Mouse (Mus musculus) left cerebral cortex, adult 11 months (tissue): ENCODE results near the gene Npm1.

Experiments
- DNase-seq: peaks from one replicate; pipeline ENCODE4 v3.0.0; 2022; ENCODE audit warnings: low spot score

The Npm1 gene

DNA sequence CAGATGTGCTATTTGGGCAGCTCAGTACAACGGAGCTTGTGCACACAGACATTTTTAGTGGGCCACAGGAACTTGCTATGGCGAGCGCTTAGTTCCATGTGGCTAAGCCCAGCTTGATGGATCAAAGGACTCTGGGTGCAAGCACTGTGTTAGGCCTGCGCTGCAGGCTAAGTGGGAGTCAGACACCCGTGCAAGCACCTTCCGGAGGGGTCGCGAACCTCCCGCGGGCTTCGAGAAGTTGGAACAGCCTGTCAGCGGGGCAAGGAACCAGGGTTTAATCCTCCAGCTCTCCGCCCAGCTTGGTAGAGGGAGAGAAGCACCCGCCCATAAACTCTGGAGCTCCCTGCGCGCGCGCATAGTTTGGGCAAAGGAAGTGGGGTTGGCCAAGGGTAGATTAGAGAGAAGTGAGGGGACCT lies 17.7 kb upstream of the Npm1 start:
- no peak for DNase-seq

DNA sequence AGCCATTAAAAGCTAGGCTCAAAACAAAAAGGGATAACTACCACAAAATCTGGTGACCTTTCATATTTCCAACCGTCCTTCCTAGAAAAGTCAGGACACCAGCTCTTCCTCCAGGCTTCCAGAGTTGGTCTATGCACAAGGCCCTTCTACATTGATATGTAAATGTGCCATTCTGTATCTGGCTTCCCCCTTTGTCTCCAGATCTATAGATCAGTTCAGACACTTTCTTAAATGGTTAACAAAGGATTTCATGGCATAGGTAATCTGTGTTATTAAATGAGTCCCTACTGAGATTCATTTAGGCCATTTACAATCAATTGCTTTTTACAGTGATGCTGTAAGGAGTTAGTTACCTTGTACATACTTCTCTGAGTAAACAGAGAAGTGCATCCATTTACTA lies 16.8 kb upstream of the Npm1 start:
- DNase-seq: no peak

DNA sequence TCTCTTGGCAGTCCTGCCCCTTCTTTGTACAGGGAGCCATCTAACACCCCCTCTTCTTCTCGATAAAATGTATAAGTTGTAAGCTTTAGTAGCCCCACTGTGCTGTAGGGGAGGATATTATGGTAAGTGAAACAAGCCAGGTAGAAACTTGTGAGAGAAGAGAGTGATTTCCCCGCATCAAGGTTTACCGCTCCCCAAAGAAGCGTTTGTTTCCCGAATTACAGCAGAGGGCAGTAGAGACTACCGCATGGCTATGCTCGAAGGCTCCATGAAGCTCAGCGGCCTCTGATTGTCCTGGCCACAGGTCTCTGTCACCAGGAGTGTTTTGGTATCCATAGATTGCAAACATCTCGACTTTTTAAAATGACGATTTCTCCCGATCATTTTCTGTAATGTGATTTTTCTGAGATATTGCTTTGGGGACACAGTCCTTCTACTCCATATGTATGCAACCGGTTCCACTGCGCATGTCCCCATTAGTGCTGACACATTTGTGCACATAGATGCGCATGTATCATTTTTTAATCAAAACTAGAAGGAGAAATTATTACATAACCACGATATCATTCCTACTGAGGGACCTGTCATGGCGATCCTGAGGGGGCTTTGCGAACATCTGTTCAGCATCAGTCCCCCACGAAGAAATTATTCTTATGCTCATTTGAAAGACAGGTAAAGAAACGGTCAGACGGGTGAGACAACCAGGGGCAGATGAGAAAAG lies 13.7 kb upstream of the Npm1 start:
- DNase-seq: peak; percentile 13

DNA sequence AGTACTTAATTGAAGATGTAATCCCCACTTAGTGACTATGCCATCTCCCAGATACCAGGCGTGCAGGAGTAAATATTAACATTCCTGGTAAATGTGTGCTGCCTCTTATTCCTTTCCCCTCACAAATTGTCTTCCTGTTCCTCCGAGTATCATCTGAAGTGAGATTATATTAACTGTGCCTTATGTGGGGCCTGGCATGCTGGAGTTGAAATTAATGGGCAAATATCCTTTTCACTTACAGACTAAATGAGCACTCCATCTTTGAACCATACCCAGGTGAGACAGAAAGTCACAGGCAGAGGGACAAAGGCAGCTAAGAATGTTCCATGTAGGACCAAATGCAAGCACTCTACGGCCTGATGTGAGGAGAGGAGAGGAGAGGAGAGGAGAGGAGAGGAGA lies 12.8 kb upstream of the Npm1 start:
- no peak for DNase-seq

DNA sequence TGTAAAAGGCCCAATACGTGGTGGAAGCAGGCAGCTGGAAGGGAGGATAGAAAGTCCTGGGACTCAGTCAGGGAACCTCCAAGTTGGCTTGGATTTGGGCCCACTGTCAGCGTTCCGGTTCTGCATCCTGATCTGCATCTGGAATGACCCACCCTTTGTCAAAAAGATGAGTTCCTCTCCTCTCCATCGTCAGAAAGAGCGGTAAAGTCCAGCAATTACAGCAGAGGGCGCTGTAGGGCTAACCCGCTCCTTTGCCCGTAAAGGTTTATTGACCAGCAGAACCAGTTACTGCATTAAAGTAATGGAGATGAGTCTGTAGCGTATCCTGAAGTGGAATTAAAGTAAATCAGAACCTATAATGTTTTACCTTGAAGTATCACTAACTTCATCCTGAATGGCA lies 7.5 kb upstream of the Npm1 start:
- DNase-seq: no peak

DNA sequence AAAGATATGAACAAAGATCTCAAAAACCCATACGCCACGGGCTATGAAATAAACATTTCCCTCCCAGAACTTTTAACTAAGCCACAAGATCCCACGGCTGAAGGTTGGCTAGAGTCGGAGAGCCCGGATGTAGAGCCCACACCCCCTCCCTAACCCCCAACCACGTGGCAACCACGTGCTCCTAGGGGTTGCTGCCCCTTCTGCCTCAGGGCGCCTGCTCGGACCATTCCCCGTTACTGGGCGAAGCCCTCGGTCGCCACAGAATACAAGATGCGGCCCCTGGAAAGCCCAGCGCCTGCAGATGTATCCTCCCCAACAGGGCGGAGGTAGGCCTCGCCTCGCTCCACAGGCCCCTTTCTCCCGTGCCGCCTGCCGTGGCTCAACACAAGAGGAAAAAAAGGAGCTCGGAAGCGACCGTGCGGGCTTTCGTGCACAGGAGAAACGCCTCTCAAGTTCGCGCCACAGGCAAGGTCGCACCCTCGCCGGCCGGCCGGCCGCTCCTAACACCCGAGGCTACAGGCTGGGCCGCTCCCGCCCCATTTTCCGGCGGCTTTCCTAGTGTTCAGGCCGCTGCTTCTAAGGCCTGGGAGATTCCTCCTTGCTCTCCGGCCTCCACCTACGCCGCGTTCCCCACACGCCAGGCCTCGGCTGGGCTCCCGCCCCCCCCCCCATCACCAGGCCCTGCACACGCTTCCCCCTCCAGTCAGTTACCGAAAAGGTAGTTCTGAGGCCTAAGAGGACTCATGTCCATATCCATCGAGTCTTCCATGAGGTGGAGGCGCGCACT lies 602 bp downstream of the Npm1 start:
- no peak for DNase-seq

DNA sequence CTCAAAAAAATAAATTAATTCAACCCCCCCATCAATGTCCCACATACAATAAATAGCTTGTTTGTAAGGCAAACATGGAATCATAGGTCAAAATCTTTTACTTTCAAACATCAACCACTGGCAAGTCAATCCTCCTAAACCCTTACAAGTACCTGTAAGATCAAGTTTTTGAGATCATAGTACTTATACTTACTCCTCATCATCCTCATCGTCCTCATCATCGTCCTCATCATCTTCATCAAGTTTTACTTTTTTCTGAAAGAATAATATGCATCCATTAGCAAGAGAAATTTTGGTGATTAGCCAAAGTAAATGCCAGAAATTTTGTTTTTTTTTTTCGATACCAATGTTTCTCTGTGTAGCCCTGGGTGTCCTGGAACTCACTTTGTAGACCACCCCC lies 3.3 kb downstream of the Npm1 start:
- no peak for DNase-seq

DNA sequence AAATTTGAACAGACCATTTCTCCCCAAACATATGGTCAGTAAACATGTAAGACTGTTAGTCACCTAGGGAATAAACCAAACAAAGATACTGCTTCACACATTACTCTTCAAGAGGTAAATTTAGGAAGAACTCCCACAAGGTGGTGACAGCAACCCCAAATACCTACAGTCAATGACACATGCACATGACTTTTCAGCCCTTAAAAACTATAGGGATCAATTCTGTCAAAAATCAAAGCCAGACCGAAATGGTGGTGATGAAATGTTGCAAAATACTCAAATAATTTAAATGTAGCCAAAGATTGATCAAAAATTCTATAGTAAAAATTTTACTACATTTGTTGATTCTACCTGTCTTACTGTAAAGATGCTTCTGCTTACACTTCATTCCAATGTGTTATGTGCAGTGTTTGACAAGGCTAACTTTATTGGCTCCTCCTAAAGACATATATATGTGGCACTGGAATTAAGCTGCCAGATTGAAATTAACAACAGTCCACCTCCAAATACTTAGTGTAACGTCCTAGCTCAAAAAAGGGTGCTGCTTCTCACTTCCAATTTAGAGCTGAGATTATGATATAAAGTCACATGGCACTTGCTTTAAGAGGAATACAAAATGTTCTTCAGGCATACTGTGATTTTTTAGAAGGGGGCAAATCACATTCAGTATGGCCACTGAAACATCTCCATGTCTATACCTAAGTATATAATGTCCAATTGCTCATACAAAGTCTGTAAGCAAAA lies 5.4 kb downstream of the Npm1 start:
- no peak for DNase-seq

DNA sequence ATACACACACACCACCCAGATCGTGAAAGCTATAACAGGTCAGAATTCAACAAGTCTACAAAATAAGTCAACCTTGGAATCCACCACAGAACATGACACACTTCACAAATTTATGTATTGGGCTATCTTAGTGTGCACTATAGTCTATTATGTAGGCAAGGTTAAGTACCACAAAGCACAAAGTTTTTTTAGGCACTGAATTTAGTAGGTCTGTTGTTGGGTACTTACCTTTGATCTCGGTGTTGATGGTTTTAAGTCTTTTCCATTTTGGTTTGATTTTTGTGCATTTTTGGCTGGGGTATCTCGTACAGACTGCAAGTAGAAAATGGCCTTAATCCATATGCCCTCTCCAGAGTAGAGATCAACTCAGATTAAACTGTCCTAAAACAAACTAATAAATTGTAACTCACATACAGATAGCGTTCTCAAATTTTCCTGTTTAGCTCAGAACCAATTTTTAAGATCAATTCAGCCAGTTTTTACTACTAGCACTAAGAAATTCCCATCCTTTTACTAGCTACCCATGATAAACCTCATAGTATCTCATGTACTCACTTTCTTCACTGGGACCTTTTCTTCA lies 6.5 kb downstream of the Npm1 start:
- no peak for DNase-seq

DNA sequence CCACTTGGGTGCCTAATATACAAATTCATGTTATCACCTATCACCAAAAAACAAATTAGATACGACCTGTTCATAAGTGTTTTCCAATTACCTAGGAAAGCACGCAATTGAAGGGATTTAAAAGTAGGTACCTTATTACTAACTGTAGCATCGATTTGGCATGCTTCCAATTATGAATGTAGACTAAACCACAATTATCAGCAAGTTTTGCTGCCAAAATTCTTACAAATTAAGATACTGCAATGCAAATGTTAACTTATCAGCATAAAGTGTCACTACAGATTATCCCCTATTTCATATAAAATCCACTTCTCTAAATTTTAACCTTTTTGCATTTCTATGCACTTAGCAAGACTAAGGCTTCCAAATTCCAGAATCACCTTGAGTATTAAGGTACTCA lies 8.5 kb downstream of the Npm1 start:
- DNase-seq: no peak

DNA sequence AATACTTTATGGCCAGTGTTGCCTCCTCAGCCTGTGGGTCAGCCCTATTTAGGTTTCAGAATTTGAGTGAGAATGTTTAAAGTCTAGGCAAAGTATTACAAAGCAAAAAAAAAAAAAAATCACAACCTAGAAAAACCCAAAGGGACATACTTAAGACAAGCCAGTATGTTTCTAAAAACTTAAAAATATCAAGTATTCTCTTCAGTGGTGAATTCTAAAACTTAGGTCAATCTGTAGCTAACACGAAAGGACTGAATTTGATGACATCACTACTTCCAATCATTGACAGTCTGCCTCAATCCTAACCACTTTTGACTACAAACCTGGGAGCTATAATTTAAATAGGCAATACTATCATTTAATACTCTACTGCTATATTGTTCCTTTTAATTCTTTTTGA lies 10.0 kb downstream of the Npm1 start:
- DNase-seq: no peak

DNA sequence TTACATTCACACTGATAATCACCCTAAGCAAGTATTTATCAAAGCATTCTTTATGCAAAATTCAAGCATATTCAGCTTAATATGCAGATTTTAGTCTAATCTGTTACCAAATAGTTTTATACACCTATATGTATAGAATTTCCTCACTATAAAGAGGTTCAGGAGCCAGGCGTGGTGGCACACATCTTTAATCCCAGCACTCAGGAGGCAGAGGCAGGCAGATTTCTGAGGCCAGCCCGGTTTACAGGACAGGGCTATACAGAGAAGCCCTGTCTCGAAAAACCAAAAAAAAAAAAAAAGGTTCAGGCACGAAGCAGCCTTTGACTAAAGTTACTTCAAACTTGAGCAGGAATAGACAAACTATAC lies 11.2 kb downstream of the Npm1 start:
- no peak for DNase-seq

DNA sequence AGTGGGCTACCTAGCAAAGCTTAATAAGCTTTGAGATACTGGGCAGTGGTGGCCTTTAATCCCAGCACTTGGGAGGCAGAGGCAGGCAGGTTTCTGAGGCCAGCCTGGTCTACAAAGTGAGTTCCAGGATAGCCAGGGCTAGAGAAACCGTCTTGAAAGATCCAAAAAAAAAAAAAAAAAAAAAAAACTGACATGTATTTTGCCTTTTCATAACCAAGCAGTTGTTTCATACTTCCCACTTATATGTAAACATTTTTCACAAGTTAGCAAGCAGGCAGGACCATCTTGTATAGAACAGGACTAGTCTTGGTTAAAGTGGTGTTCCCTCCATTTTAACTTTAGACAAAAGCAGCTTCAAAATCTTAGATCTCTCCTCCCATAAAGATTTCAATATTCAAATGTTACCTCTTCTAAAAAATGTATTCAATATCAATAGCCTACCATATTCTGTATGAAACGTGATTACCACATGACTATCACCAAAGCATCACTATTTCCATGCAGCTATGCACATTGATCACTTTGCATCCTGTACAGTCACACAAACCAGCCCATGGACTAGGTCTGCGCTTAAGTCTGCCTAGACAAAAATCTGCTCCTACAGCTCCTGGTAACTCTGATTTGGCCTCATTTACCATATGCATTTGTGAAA lies 11.8 kb downstream of the Npm1 start:
- DNase-seq: no peak

DNA sequence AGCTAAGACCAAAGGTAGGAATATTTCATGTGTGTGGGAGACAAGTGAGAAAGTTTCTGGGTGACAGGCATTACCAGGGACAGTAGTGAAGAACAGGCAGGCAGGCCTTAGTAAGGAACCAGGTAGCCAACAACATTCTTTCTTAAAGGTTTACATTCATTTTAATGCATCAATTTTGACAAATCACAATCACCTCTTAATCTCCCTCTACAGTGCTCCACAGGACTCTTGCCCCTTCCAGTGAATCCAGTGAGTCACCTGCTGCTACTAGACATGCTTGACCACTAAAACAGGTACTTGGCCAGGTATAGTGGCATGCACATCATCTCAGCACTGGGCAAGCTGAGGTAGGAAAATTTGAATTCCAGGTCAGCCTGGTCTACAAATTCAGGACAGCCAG lies 12.6 kb downstream of the Npm1 start:
- DNase-seq: no peak

DNA sequence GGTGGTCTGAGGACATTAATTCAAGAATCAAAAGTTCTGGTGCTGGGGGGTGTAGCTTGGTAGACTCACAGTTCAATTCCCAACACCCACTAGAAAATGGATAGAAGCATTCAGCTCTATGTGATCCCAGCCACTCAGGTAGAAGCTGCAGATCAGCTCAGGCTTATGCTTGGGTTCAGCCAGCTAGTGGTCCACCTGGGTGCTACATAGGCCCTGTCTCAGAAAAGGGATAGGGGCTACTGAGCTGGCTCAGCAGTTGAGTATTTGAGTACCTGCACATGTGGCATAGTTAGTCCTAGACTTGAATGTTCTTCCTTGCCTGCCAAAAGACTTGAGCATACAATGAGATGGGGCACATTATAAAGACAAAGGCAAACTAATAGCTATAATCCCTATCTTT lies 13.6 kb downstream of the Npm1 start:
- DNase-seq: no peak

DNA sequence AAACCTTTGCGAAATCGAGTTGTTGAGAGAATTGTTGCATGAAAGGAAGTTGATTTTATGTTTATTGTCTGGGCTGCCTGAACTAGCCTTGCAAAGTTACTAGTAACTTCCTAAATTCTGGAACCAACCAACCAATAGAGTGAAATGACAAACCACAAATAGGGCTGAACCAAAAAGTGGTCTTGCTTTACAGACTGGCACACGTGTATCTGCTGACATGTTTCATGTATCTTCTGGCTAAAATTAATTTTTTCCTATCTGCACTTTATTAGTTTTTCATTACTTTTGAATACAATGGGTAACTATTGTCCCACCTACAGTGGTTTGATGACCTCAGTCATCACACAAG lies 13.9 kb downstream of the Npm1 start:
- no peak for DNase-seq

DNA sequence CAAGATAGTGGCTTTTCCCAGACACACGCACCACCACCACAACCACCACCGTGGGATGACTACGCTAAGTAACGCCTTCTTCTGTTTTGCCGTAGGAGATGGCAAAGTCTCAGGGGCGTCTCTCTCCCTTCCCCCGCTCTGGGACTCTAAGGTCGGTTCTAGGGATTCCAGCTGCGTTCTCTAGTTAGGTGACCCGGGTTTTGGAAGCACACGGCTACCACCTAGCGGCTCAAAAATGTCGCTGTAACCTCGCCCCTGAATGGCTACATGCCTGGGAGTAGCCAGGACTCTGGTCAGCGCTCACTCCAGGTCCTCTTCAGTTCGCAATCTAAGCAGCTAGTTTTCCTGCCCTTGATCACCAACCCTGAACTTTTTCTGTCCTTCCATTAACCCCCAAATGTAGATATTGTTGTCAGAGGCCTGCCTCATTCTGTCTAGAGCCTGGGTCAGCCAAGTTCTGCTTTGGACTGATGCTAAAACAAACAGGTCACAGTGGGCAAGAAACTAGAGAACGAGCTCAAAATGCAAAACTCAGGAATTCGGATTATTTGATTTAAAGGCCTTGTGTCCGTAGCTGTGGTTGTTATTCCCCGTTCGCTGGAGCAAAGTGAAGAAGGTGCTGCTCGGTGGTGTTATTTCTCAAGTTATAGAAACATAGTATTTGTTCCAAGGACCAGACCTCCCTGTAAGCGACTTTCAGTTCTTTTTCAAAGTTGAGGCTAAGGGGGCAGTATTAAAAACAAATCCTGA lies 14.5 kb downstream of the Npm1 start:
- peak; percentile 68 for DNase-seq

DNA sequence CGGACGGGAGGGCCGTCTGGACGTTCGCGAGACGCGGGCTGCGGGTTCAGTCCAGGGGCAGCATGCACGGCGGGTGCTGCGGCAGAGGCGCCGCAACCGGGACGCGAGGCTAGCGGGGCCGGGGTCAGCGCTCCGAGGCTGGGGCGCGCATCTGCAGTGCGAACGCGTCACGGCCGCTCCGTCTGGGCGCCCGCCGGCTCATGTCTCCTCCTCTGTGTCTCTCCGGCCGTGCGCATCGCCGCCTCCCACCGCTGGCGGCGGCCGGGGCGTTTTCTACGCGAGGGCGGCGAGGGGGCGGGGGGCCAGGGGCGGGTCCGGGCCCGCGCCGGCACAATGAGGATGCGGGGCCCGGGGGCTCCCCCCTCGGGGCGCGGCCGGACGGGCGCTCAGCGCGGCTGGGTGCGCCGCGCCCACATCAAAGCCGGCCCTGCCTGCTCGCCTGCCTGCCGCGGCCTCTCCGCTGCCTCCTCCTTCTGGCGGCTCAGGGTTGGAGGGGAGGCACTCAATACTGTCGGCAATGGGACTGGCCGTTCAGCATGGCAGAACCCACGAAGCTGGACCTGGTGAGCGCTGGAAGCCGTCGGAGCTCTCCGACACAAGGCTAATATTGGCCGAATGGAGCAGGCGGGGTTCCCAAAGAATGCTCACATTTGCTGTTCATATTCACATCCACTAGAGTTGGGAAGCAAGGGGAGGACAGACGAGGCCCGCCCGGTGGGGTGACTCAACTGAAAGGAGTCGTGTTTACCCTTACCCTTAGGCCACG lies 15.3 kb downstream of the Npm1 start:
- no peak for DNase-seq

DNA sequence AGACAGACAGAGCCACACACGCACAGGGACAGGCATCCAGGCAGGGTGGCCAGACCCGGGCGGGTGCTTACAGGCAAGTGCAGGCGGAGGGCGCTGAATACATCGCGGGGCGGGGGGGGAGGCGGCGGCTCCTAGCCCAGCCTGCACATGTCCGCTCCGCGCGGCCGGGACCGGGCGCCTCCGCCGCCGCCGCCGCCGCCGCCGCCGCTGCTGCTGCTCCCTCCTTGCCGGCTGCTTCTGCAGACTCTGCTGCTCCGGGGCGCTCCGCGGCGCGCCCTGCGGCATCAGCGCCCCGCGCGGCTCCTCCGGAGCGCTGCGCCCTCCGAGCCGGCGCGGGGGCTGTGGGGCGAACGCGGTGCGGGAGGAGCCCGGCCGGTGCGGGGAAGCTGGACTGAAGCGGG lies 15.8 kb downstream of the Npm1 start, which contains the start of gene Fgf18:
Fgf18 (minus strand) TSS at position 230 of the 401 bp plus-strand sequence.
- DNase-seq: no peak

DNA sequence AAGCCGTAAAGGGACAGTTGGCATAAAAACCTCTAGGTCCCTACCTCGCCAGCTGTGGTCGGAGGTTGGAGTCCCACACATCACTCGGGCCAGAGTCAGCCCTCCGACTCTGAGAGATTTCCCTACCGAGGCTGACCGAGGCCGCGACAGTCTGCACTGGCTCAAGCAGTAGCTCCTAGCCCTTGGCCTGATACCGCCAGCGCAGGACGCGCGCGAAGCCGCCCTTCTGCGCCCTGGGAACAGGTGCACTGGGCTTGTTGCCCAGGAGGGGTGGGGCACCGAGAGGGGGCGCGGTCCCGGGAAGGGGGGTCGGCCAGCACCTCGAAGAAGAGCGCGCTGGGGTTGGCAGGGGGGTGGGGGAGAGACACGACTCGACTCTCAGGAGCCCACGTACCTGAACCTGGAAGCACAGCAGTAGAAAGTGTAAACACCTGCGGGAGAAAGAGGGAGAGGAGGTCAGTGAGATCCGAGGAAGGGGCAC lies 16.3 kb downstream of the Npm1 start:
- no peak for DNase-seq

DNA sequence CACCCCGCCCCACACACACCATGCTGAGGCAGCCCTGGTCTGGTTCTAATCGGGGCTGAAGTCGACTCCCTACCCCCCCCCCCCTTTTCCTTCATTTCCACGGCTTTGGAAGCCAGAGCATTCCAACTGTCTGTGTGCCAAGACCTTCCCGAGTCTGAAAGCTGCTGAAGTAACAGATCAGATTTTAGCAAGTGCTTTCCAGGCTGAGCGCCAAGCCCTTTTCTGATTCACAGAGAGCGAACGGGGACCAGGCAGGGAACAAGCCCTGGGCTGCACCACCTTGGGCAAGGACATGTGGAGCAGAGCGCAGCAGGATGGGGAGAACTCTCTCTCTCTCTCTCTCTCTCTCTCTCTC lies 16.9 kb downstream of the Npm1 start:
- peak; percentile 73 for DNase-seq
